Mouse (Mus musculus): Measurements from ENCODE around the gene Clybl. TPM values are rescaled to one million over a fixed set of nuclear protein-coding genes. Genes with fewer than 3 reads are reported as not detected.
A peak's percentile ranks its signal among the peaks of the same experiment; 100 is the strongest.

The Clybl gene
- polyA plus RNA-seq, 1 experiment, result 11.7 TPM

GRCm38 (mm10) chr14:122226666-122227453 lies 45.4 kb downstream of the Clybl start:
- DNase-seq (ENCODE audit: low read depth), result peak; percentile 48
- TF ChIP-seq POLR2A (IDR thresholded peaks at IDR 0.05; ENCODE audit: borderline replicate concordance, extremely low read depth, insufficient read depth, insufficient read length, poor library complexity, severe bottlenecking), result no peak
- no peak for TF ChIP-seq CTCF (IDR thresholded peaks at IDR 0.05; ENCODE audit: borderline replicate concordance, extremely low read depth, insufficient read depth, insufficient read length)

DNA sequence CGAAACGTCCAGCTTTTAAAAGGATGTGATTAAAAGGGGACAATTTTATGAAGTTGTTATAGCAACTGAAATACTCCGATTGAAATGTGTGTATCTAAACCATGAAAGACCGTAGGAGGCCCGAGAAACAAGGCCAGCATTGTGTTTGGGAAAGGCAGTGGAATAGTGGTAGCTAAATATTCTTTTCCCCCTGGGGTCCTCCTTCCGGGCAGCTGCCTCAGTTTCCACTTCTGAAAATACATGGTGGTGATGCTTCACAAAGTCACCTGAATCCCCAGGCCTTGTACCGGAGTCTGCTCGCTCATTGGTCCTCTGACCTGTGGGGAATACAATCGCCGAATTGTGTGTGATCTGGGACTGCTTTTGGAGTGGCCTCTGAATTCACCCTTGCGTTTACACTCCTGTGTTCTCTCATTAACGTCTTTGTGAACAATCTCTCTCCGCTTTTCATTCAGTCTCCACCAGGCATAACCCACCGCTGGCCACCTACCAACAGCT lies 46.0 kb downstream of the Clybl start:
- no peak for TF ChIP-seq CTCF (IDR thresholded peaks at IDR 0.05; ENCODE audit: borderline replicate concordance, extremely low read depth, insufficient read depth, insufficient read length)
- no peak for TF ChIP-seq POLR2A (IDR thresholded peaks at IDR 0.05; ENCODE audit: borderline replicate concordance, extremely low read depth, insufficient read depth, insufficient read length, poor library complexity, severe bottlenecking)
- peak; percentile 77 for DNase-seq (ENCODE audit: low read depth)

GRCm38 (mm10) chr14:122228816-122229551 lies 47.5 kb downstream of the Clybl start:
- peak; percentile 87 for DNase-seq (ENCODE audit: low read depth)
- TF ChIP-seq CTCF (IDR thresholded peaks at IDR 0.05; ENCODE audit: borderline replicate concordance, extremely low read depth, insufficient read depth, insufficient read length) (no peak), POLR2A (IDR thresholded peaks at IDR 0.05; ENCODE audit: borderline replicate concordance, extremely low read depth, insufficient read depth, insufficient read length, poor library complexity, severe bottlenecking) (no peak)

- peak; percentile 54 for DNase-seq (ENCODE audit: low read depth)
- TF ChIP-seq CTCF (IDR thresholded peaks at IDR 0.05; ENCODE audit: borderline replicate concordance, extremely low read depth, insufficient read depth, insufficient read length) (no peak), POLR2A (IDR thresholded peaks at IDR 0.05; ENCODE audit: borderline replicate concordance, extremely low read depth, insufficient read depth, insufficient read length, poor library complexity, severe bottlenecking) (no peak)
Measured at GRCm38 (mm10) chr14:122229988-122230387, 48.5 kb downstream of the Clybl start.

DNA sequence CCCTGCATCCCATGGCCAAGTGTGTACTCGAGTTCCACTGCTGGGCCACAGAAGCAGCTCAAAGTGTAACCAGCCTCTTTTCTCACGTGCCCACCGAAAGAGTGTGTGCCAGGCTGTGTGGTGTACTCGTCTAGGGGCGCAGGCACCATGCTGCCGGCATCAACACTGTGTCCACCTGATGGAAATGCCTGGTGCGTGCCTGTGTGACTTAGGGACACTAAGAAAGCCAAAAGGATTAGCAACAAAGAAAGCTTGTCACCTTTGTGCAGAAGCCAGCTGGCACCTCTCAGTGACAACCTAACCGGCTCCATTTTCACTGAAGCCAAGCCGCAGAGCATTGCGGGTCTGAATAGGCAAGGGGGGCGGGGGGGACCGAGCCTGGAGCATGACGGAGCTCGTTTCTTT lies 49.1 kb downstream of the Clybl start:
- peak; percentile 91 for DNase-seq (ENCODE audit: low read depth)
- TF ChIP-seq POLR2A (IDR thresholded peaks at IDR 0.05; ENCODE audit: borderline replicate concordance, extremely low read depth, insufficient read depth, insufficient read length, poor library complexity, severe bottlenecking) (no peak), CTCF (IDR thresholded peaks at IDR 0.05; ENCODE audit: borderline replicate concordance, extremely low read depth, insufficient read depth, insufficient read length) (no peak)

GRCm38 (mm10) chr14:122231073-122231472 lies 49.6 kb downstream of the Clybl start:
- no peak for DNase-seq (ENCODE audit: low read depth)
- no peak for TF ChIP-seq CTCF (IDR thresholded peaks at IDR 0.05; ENCODE audit: borderline replicate concordance, extremely low read depth, insufficient read depth, insufficient read length)
- TF ChIP-seq POLR2A (IDR thresholded peaks at IDR 0.05; ENCODE audit: borderline replicate concordance, extremely low read depth, insufficient read depth, insufficient read length, poor library complexity, severe bottlenecking), result no peak

- no peak for TF ChIP-seq POLR2A (IDR thresholded peaks at IDR 0.05; ENCODE audit: borderline replicate concordance, extremely low read depth, insufficient read depth, insufficient read length, poor library complexity, severe bottlenecking)
- TF ChIP-seq CTCF (IDR thresholded peaks at IDR 0.05; ENCODE audit: borderline replicate concordance, extremely low read depth, insufficient read depth, insufficient read length), result no peak
- no peak for DNase-seq (ENCODE audit: low read depth)
Measured at GRCm38 (mm10) chr14:122233212-122233714, 51.8 kb downstream of the Clybl start.

GRCm38 (mm10) chr14:122243874-122244273 lies 62.4 kb downstream of the Clybl start:
- TF ChIP-seq CTCF (IDR thresholded peaks at IDR 0.05; ENCODE audit: borderline replicate concordance, extremely low read depth, insufficient read depth, insufficient read length) (no peak), POLR2A (IDR thresholded peaks at IDR 0.05; ENCODE audit: borderline replicate concordance, extremely low read depth, insufficient read depth, insufficient read length, poor library complexity, severe bottlenecking) (no peak)
- no peak for DNase-seq (ENCODE audit: low read depth)

DNA sequence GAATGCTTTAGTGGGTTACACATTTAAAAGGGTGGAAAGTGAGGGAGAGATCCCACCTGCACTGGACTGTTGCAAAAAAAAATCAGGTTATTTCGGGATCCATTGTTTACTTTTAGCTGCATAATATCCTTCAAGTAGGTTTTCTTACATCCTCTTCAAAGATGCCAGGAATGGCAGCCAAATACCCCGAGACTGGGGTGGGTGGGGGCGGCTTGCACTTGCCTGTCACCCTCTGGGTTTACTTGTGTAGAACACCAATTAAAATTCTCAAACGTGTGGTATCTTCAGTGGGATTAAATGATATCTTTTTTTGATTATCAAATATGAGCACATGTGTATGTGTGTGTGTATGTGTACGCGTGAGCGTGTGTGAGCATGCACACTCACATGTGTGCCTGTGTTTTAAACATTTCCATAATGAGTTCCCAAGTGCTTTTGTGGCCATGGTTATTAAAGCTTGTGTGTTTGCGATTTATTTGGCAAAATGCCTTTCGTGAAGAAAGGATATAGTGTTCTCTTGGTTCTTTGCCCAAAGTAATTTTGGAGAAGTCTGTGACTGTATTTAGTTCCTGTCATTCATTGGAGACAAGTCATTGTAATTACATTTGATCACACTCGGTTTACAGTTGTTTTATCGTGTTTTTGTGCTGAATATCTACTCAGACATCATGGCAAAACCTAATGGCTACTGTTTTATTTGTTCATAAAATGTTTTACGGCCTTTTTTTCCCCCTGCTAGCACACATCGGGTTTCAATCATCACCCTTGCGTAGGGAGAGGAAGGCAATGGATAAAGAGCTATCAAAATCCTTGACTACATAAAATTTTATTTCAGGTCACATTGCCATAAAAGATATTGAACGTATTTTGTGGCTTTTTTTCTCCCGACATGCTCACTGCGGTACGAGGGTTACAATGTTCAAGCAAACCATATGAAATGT lies 65.7 kb downstream of the Clybl start:
- peak; percentile 92 for DNase-seq (ENCODE audit: low read depth)
- no peak for TF ChIP-seq CTCF (IDR thresholded peaks at IDR 0.05; ENCODE audit: borderline replicate concordance, extremely low read depth, insufficient read depth, insufficient read length)
- TF ChIP-seq POLR2A (IDR thresholded peaks at IDR 0.05; ENCODE audit: borderline replicate concordance, extremely low read depth, insufficient read depth, insufficient read length, poor library complexity, severe bottlenecking), result no peak

- DNase-seq (ENCODE audit: low read depth), result no peak
- no peak for TF ChIP-seq POLR2A (IDR thresholded peaks at IDR 0.05; ENCODE audit: borderline replicate concordance, extremely low read depth, insufficient read depth, insufficient read length, poor library complexity, severe bottlenecking)
- TF ChIP-seq CTCF (IDR thresholded peaks at IDR 0.05; ENCODE audit: borderline replicate concordance, extremely low read depth, insufficient read depth, insufficient read length), result peak; percentile 48; the same call in 1 of the 2 replicates
Measured at GRCm38 (mm10) chr14:122249123-122249522, 67.6 kb downstream of the Clybl start.

All from brain, embryonic 14.5 days (tissue).